Mouse (Mus musculus): ENCODE measurements around the gene Xrcc5. TPM values are rescaled to one million over a fixed set of nuclear protein-coding genes. Genes with fewer than 3 reads are reported as not detected.

Xrcc5 gene
- polyA plus RNA-seq, 1 experiment from 2014 or later: 26.5 TPM

GRCm38 (mm10) chr1:72372913-72373312 is 65.7 kb downstream of the Xrcc5 start:
- H3K9ac ChIP-seq: no peak overlapping the region
- no peak overlapping the region for H3K4me2 ChIP-seq
- no peak for ATAC-seq (ENCODE audit: low FRiP score)
- no peak overlapping the region for H3K4me3 ChIP-seq
- 0 out of 2 replicates have a peak, but pooled peaks cover 4% of the 10 kb centered on the region for H3K4me1 ChIP-seq (replicated peaks)
- H3K36me3 ChIP-seq: no peaks in the 10 kb centered on the region
- no peaks in the 10 kb centered on the region for H3K27me3 ChIP-seq
- H3K27ac ChIP-seq: peak overlapping the region; percentile 14; the same call in 1 of the 2 replicates
- no peaks in the 10 kb centered on the region for H3K9me3 ChIP-seq
- 92% methylated on average over 3 of the region's 3 CpGs for WGBS

GRCm38 (mm10) chr1:72373648-72374047 is 66.4 kb downstream of the Xrcc5 start:
- no peak overlapping the region for H3K9ac ChIP-seq
- H3K4me2 ChIP-seq: no peak overlapping the region
- H3K27ac ChIP-seq: 0 out of 2 replicates have a peak overlapping the region, but pooled peaks have one; percentile 25
- 60% methylated on average over 6 of the region's 6 CpGs for WGBS
- H3K36me3 ChIP-seq: no peaks in the 10 kb centered on the region
- H3K4me3 ChIP-seq: no peak overlapping the region
- H3K4me1 ChIP-seq (replicated peaks): 0 out of 2 replicates have a peak, but pooled peaks cover 4% of the 10 kb centered on the region
- no peak for ATAC-seq (ENCODE audit: low FRiP score)
- no peaks in the 10 kb centered on the region for H3K27me3 ChIP-seq
- no peaks in the 10 kb centered on the region for H3K9me3 ChIP-seq

GRCm38 (mm10) chr1:72374049-72374448 is 66.8 kb downstream of the Xrcc5 start:
- Histone ChIP-seq H3K4me2 (no peak overlapping the region), H3K27me3 (no peaks in the 10 kb centered on the region), H3K4me3 (no peak overlapping the region), H3K27ac (0 out of 2 replicates have a peak overlapping the region, but pooled peaks have one; percentile 37), H3K36me3 (no peaks in the 10 kb centered on the region), H3K9ac (no peak overlapping the region), H3K9me3 (no peaks in the 10 kb centered on the region), H3K4me1 (replicated peaks) (0 out of 2 replicates have a peak, but pooled peaks cover 4% of the 10 kb centered on the region)
- WGBS: 67% methylated on average over 4 of the region's 4 CpGs
- ATAC-seq (ENCODE audit: low FRiP score): no peak

- no peak for ATAC-seq (ENCODE audit: low FRiP score)
- Histone ChIP-seq H3K27me3 (no peaks in the 10 kb centered on the region), H3K4me1 (replicated peaks) (no peaks in the 10 kb centered on the region), H3K36me3 (peaks cover 5% of the 10 kb centered on the region), H3K4me2 (no peak overlapping the region), H3K9me3 (no peaks in the 10 kb centered on the region), H3K9ac (no peak overlapping the region), H3K27ac (no peak overlapping the region), H3K4me3 (no peak overlapping the region)
- 91% methylated on average over 4 of the region's 4 CpGs for WGBS
These were observed 70.9 kb downstream of the Xrcc5 start for GRCm38 (mm10) chr1:72378151-72378550.

- H3K27ac ChIP-seq: peak overlapping the region; percentile 46
- no peaks in the 10 kb centered on the region for H3K4me1 ChIP-seq (replicated peaks)
- H3K4me2 ChIP-seq: no peak overlapping the region
- 72% methylated on average over 11 of the region's 11 CpGs for WGBS
- no peak for ATAC-seq (ENCODE audit: low FRiP score)
- no peak overlapping the region for H3K4me3 ChIP-seq
- H3K9me3 ChIP-seq: no peaks in the 10 kb centered on the region
- no peak overlapping the region for H3K9ac ChIP-seq
- peaks cover 5% of the 10 kb centered on the region for H3K36me3 ChIP-seq
- H3K27me3 ChIP-seq: no peaks in the 10 kb centered on the region
These were observed 72.6 kb downstream of the Xrcc5 start for GRCm38 (mm10) chr1:72379752-72380353.

- Histone ChIP-seq H3K27ac (no peak overlapping the region), H3K9me3 (no peaks in the 10 kb centered on the region), H3K36me3 (peaks cover 8% of the 10 kb centered on the region), H3K4me1 (replicated peaks) (no peaks in the 10 kb centered on the region), H3K27me3 (no peaks in the 10 kb centered on the region), H3K4me2 (no peak overlapping the region), H3K4me3 (no peak overlapping the region), H3K9ac (no peak overlapping the region)
- 100% methylated on average over 3 of the region's 3 CpGs for WGBS
- ATAC-seq (ENCODE audit: low FRiP score): no peak
These were observed 73.3 kb downstream of the Xrcc5 start for GRCm38 (mm10) chr1:72380544-72380943.

GRCm38 (mm10) chr1:72383056-72383455 is 75.8 kb downstream of the Xrcc5 start:
- ATAC-seq (ENCODE audit: low FRiP score): no peak
- WGBS: 89% methylated on average over 7 of the region's 7 CpGs
- Histone ChIP-seq H3K27me3 (no peaks in the 10 kb centered on the region), H3K4me1 (replicated peaks) (no peaks in the 10 kb centered on the region), H3K9me3 (no peaks in the 10 kb centered on the region), H3K27ac (no peak overlapping the region), H3K9ac (no peak overlapping the region), H3K4me2 (no peak overlapping the region), H3K4me3 (no peak overlapping the region), H3K36me3 (peaks cover 13% of the 10 kb centered on the region)

- no peak for ATAC-seq (ENCODE audit: low FRiP score)
- H3K27me3 ChIP-seq: no peaks in the 10 kb centered on the region
- no peaks in the 10 kb centered on the region for H3K4me1 ChIP-seq (replicated peaks)
These were observed 76.4 kb downstream of the Xrcc5 start for GRCm38 (mm10) chr1:72383651-72384050.

GRCm38 (mm10) chr1:72390420-72390819 is 83.2 kb downstream of the Xrcc5 start:
- no peak for ATAC-seq (ENCODE audit: low FRiP score)
- Histone ChIP-seq H3K9ac (no peak overlapping the region), H3K27ac (peak overlapping the region; percentile 48; the same call in 1 of the 2 replicates), H3K4me3 (no peak overlapping the region), H3K27me3 (no peaks in the 10 kb centered on the region), H3K36me3 (peaks cover 17% of the 10 kb centered on the region), H3K9me3 (no peaks in the 10 kb centered on the region), H3K4me1 (replicated peaks) (peaks cover 8% of the 10 kb centered on the region; the same call in 1 of the 2 replicates), H3K4me2 (no peak overlapping the region)
- WGBS: 62% methylated on average over 4 of the region's 4 CpGs

More at GRCm38 (mm10) chr1:72383651-72384050, 76.4 kb downstream of the Xrcc5 start:
- 81% methylated on average over 5 of the region's 5 CpGs for WGBS
- Histone ChIP-seq H3K9ac (no peak overlapping the region), H3K4me2 (no peak overlapping the region), H3K36me3 (peaks cover 14% of the 10 kb centered on the region), H3K4me3 (no peak overlapping the region), H3K27ac (no peak overlapping the region), H3K9me3 (no peaks in the 10 kb centered on the region)

GRCm38 (mm10) chr1:72399720-72400401 is 92.6 kb downstream of the Xrcc5 start:
- H3K4me1 ChIP-seq (replicated peaks): peaks cover 11% of the 10 kb centered on the region
- H3K27ac ChIP-seq: no peak overlapping the region
- peaks cover 17% of the 10 kb centered on the region for H3K36me3 ChIP-seq
- H3K4me3 ChIP-seq: no peak overlapping the region
- no peaks in the 10 kb centered on the region for H3K27me3 ChIP-seq
- no peaks in the 10 kb centered on the region for H3K9me3 ChIP-seq
- ATAC-seq (ENCODE audit: low FRiP score): no peak
- 87% methylated on average over 8 of the region's 8 CpGs for WGBS
- H3K9ac ChIP-seq: no peak overlapping the region
- H3K4me2 ChIP-seq: no peak overlapping the region

GRCm38 (mm10) chr1:72400616-72401015 is 93.4 kb downstream of the Xrcc5 start:
- Histone ChIP-seq H3K9me3 (no peaks in the 10 kb centered on the region), H3K9ac (no peak overlapping the region), H3K27me3 (no peaks in the 10 kb centered on the region), H3K36me3 (peaks cover 10% of the 10 kb centered on the region), H3K4me3 (no peak overlapping the region), H3K4me2 (no peak overlapping the region), H3K27ac (peak overlapping the region; percentile 44; the same call in 1 of the 2 replicates), H3K4me1 (replicated peaks) (peaks cover 11% of the 10 kb centered on the region)
- WGBS: 87% methylated on average over 9 of the region's 9 CpGs
- no peak for ATAC-seq (ENCODE audit: low FRiP score)

GRCm38 (mm10) chr1:72401331-72402069 is 94.3 kb downstream of the Xrcc5 start:
- Histone ChIP-seq H3K4me1 (replicated peaks) (peaks cover 15% of the 10 kb centered on the region), H3K27ac (0 out of 2 replicates have a peak overlapping the region, but pooled peaks have one; percentile 44), H3K4me3 (no peak overlapping the region), H3K9me3 (no peaks in the 10 kb centered on the region), H3K4me2 (no peak overlapping the region), H3K9ac (no peak overlapping the region), H3K27me3 (no peaks in the 10 kb centered on the region), H3K36me3 (peaks cover 2% of the 10 kb centered on the region; the same call in 1 of the 2 replicates)
- ATAC-seq (ENCODE audit: low FRiP score): no peak
- WGBS: 67% methylated on average over 8 of the region's 8 CpGs

Data from hindbrain, embryonic 13.5 days (tissue).